Mouse (Mus musculus) kidney, postnatal 4 days (tissue): Measurements from ENCODE around the gene Csmd2.
"Not testable (repeated sequence)": the region's sequence is repeated elsewhere in the genome, so short reads cannot be mapped to it uniquely, and the experiment has no call there.

Experiments used
- DNase-seq, 2 experiments: peaks; one replicate each; pipeline ENCODE4 v3.0.0; 2021; ENCODE audit warnings: mixed read lengths in 2 of 2

The Csmd2 gene

GRCm38 (mm10) chr4:128514496-128514895, 526.8 kb downstream of the Csmd2 start:
- no peak for DNase-seq

DNA sequence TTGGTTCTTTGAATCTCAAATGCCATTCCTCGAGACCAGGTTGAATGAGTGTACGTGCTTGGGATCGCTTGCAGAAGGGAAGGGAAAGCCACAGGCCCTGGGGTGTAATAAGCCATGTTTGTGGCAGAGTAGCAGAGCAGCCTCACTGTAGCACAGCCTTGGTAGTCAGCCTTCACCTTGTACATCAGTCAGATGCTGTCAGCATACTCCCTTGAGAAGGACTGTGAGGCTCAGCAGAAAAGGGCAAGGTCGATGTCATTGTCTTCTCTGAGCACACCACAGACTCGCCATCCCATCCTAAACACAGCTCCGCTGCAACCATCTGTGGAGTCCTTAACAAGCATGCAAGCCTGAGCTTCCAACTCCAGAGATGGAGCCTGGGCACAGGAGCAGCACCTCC, 533.6 kb downstream of the Csmd2 start:
- no peak for DNase-seq

GRCm38 (mm10) chr4:128543378-128543777, 555.7 kb downstream of the Csmd2 start:
- peak; percentile 47 to 49 for DNase-seq

GRCm38 (mm10) chr4:128543956-128544486, 556.4 kb downstream of the Csmd2 start:
- DNase-seq, result not testable (repeated sequence)

GRCm38 (mm10) chr4:128550756-128551155, 563.1 kb downstream of the Csmd2 start:
- DNase-seq, result no peak

- no peak for DNase-seq
Observed at GRCm38 (mm10) chr4:128554198-128554597, 566.5 kb downstream of the Csmd2 start.

DNA sequence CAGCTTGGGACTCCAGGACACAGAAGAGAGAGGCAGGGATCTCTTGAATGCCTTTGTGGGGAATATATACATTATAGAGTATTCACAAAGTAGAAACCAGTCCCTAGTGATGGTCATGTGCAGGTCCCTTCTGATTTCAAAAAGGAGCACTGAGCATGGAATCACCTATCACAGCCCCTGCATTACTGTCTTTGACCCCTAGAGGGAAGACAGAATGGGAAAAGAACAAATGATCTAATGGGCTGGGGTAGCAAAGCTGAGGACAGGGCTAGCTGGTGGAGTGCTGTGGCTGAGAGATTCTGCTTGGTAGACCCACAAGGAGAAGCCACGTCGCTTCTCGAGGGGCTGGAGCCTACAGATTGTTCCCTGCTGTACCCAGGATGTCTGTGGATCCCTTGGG, 572.7 kb downstream of the Csmd2 start:
- DNase-seq, result no peak

DNA sequence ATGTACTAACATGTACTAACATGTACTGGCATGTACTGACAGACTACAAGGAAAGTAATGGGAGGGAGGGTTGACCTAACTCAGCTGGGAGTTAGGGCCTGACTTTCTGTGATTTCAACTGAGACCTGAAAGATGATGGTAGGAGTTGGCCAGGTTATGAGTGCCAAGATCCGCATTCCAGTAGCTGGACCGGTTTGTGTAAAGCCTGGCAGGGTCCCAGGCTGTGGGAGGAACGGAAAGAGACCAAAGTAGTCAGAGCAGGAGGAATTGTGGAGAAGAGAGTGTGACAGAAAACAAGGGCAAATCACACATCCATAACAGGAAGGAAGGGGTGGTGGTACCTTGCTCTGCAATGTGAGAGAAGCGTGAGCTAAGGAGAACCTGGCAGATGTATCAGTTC, 588.2 kb downstream of the Csmd2 start:
- DNase-seq, result peak; percentile 10

DNA sequence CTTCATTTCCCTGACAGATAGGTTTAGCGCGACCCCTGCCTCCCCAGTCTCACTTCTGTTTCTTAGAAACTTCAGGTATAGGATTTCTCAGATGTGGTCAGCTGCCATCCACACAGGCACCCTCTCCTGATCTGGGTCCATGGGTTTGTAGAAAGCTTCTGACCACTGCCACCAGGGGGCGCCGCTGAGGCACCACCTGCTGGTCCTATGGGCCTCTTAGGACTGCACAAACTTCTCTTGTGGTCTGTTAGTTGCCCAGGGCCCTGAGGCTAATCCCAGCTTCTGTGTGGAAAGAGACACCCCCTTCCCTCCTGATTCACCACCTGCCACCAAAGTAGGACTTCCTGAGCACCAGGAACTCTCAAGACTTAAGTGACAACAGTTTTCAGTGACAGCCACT, 591.5 kb downstream of the Csmd2 start:
- DNase-seq, result peak; percentile 40 to 44

DNA sequence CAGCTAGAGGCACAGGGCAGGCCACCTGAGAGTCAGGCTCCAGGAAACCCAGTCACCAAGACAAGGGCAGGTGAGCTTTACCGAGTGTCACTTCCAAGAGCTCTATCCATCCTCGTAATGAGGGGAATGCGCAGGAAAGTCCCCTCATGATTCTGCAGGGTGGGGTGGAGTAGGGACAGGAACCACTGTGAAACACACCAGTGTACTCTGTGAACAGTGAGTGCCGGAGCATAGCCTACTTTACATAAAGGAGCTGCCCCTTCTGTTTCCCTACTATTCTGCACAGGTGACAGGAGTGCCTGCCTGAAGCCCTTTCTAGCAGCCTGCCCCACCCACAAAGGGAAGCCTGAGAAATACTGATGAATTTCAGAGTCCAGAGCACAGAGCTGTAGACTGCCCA, 605.6 kb downstream of the Csmd2 start:
- no peak for DNase-seq

- no peak for DNase-seq
Observed at GRCm38 (mm10) chr4:128594062-128594461, 606.4 kb downstream of the Csmd2 start.

DNA sequence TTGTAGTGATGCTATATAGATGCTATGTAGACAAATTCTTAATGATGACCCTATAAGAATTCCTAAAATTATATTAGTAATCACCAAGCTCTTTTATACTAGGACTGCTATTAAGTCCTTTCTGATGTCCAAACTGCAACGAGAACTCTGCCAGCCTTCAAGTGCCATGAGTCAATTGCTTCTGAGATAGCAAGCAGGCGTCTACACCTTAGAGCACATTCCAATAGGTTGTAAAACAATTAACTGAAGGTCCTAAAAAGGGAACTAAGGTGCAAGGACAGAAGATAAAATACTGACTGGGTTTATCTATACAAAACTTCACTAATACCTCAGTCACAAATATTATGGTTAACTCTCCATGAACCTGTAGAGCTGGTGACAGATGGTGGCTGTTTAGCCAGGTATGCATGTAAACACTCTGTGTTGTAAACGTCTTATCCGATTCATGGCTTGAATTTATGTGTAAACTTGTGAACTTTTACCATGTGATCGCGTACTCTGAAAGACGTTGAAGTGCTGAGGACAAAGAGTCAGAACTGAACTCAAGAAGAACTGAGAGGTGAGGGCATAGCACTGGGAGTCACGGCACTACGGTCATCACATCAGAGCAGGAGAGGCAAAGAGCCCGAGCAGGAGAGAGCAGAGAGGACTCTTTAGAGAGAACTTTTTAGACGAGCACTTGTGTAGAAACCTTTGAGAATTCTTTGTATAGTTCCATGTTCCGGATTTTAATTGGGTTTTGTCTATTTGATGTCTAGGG, 610.3 kb downstream of the Csmd2 start:
- DNase-seq, result no peak

DNA sequence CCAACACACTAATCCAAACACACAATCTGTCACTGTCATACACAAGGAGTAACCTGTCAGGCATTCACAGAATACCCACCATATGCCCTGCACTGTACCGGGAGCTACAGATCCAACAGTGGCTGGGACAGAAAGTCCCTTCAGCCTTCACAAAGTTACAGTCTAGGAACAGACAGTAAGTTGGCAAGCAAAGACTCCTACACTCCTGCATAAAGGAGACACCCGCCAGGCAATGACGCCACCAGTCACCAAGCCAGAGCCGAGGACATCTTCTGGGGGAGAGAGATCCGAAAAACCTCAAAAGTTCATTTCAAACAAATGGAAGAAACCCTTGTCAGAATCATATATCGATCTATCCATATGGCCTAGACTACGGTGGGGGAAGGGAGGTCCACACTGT, 618.9 kb downstream of the Csmd2 start:
- no peak for DNase-seq

DNA sequence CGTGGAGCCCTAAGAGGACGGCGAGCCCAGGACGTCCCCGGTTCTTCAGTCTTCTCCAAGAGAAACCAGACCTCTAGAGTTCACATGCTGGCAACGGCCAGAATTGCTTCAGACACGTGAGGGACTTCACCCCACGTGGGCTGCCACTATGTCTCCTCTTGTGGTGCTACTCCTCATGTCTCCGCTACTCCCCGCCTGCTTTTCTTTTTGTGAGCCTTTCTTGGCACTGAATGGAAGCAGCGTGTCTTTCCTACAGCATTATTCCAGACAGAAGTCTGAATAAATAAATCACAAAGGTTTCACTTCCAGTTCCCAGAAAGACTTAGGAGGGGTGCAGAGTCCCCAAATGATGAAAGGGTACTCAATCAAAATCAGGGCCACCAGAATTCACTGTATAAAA, 620.0 kb downstream of the Csmd2 start:
- DNase-seq, result no peak

DNA sequence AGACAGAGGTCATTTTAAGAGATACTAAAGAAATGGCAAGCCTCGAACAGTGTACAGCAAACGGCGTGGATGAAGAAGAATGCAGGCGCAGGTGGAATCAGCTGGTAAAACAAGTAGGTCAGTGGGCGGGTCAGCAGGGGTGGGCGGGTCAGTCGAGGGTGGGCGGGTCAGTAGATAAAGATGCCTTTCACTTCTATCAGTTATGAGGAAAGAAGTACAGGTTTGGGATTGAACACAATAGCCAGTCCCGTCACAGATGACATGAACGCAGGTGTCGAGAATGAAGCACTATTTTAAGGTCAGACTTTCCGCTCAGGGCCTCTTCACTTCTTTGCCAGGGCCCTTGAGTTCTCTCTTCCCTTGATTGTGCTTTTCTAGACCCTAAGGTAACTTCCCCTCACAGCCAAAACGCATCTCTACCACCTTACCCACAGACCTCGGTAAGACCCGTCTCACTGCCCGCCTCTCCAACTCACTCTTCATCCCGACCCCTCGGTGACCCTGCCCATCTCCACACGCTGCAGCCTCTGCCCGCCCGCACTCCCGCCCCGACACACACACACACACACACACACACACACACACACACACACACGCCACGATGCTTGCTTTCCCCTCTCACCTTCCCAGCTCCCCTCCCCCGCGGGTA, 621.7 kb downstream of the Csmd2 start:
- DNase-seq, result peak in 1 of 2 experiments; percentile 27

DNA sequence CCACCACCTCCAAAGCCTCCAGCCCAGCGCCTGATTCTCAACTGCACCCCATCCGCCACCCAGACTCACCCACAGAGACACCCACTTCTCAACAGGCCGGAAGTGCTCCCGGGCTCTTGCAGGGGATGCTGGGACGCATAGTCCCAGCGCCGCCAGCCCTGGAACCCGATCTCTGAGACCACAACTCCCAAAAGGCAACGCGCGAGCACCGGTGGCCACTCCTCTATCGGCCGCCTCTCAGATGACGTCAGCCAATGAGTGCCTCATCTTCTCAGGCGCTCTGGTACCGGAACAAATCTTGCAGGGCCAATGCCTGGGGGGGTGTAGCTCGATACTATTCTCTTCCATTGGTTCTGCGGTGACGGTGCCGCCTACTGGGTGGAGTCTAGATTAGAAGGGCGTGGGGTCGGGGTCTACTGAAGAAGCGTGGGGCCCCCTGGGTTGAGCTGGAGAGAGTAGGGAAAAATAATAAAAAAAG, 622.3 kb downstream of the Csmd2 start, which contains the start of gene Zscan20:
TSS of gene Zscan20 (minus strand) at position 174 of the 478 bp plus-strand sequence.
- DNase-seq, result peak; percentile 95 to 97

- DNase-seq, result no peak
Observed at GRCm38 (mm10) chr4:128610706-128611105, 623.0 kb downstream of the Csmd2 start.

DNA sequence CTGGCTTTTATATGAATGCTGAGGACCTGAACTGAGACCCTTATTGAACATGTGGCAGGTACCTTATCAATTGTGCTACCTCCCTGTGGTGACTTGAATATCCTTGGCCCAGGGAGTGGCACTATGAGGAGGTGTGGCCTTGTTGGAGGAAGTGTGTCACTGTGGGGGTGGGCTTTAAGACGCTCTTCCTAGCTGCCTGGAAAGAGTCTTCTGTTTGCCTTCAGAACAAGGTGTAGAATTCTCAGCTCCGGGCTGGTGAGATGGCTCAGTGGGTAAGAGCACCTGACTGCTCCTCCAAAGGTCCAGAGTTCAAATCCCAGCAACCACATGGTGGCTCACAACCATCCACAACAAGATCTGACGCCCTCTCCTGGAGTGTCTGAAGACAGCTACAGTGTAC, 624.1 kb downstream of the Csmd2 start:
- not testable (repeated sequence) for DNase-seq

- DNase-seq, result peak; percentile 58 to 72
Observed at GRCm38 (mm10) chr4:128613326-128613725, 625.7 kb downstream of the Csmd2 start.

DNA sequence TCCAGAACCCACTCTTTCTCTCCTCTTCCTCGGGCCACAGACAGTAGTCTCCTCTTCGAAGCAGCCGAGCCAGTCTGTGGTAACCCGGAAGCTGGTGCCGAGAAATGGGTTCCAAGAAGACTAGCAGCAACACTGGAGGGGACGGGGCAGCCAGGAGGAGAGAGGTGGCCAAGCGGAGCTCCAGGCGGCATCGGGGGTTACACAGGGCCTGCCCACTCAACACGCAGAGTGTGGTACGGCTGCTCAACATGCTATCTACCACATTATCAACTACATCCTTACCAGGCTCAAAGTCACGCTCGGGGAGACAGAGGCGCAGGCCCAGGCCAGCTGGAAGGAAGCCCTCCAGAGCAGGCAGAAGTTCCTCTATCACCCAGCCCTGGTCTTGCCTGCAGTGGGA, 628.1 kb downstream of the Csmd2 start:
- no peak for DNase-seq
